Mouse (Mus musculus): ENCODE measurements at regions not wholly inside any gene's neighbourhood (a gene's known extent, or its start where the extent isn't known, plus 50 kb on each side); places are given as distances from the start of the nearest gene placed in this dataset.

DNA sequence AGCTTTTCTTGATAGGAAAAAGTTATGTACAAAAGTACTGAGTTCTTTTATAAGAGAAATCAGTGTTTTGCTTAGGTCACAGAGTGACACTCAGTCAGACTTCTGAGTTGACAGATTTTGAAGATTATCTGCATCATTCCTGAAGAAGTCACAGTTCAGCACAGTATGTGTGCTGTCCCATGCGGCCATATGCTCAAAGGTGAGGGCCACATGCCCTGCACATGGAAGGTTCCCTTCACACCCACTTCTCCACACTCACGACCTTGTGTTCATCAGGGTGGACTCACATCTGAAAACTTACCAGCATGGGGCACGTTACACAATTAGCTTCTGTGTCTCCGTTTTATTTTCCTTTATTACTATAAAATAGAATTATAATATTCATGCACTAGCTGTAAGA, 277.2 kb upstream of the Nt5e start:
- 93% methylated on average over 4 of the region's 4 CpGs for WGBS
- Histone ChIP-seq H3K4me3 (ENCODE audit: control insufficient read depth, insufficient read depth, low read length) (no peak overlapping the region), H3K27me3 (ENCODE audit: control insufficient read depth, insufficient read depth, low read length) (no peaks in the 10 kb centered on the region), H3K36me3 (ENCODE audit: control insufficient read depth, insufficient read depth, low read length) (no peaks in the 10 kb centered on the region), H3K4me1 (replicated peaks; ENCODE audit: control insufficient read depth, insufficient read depth, low read length) (no peaks in the 10 kb centered on the region), H3K27ac (ENCODE audit: control insufficient read depth, insufficient read depth, low read length) (no peak overlapping the region)
- no peak for DNase-seq
- TF ChIP-seq POLR2A (IDR thresholded peaks at IDR 0.05; ENCODE audit: control insufficient read depth, extremely low read depth, insufficient read depth, low read length, poor library complexity): no peak
- no peak for TF ChIP-seq CTCF (IDR thresholded peaks at IDR 0.05; ENCODE audit: borderline replicate concordance, control insufficient read depth, extremely low read depth, insufficient read depth, low read length, poor library complexity)

GRCm38 (mm10) chr9:88058551-88058950, 268.4 kb upstream of the Nt5e start:
- Histone ChIP-seq H3K4me1 (replicated peaks; ENCODE audit: control insufficient read depth, insufficient read depth, low read length) (no peaks in the 10 kb centered on the region), H3K27me3 (ENCODE audit: control insufficient read depth, insufficient read depth, low read length) (no peaks in the 10 kb centered on the region), H3K36me3 (ENCODE audit: control insufficient read depth, insufficient read depth, low read length) (no peaks in the 10 kb centered on the region), H3K27ac (ENCODE audit: control insufficient read depth, insufficient read depth, low read length) (no peak overlapping the region), H3K4me3 (ENCODE audit: control insufficient read depth, insufficient read depth, low read length) (no peak overlapping the region)
- no peak for TF ChIP-seq CTCF (IDR thresholded peaks at IDR 0.05; ENCODE audit: borderline replicate concordance, control insufficient read depth, extremely low read depth, insufficient read depth, low read length, poor library complexity)
- no peak for TF ChIP-seq POLR2A (IDR thresholded peaks at IDR 0.05; ENCODE audit: control insufficient read depth, extremely low read depth, insufficient read depth, low read length, poor library complexity)
- no peak for DNase-seq
- WGBS: 88% methylated on average over 4 of the region's 4 CpGs

DNA sequence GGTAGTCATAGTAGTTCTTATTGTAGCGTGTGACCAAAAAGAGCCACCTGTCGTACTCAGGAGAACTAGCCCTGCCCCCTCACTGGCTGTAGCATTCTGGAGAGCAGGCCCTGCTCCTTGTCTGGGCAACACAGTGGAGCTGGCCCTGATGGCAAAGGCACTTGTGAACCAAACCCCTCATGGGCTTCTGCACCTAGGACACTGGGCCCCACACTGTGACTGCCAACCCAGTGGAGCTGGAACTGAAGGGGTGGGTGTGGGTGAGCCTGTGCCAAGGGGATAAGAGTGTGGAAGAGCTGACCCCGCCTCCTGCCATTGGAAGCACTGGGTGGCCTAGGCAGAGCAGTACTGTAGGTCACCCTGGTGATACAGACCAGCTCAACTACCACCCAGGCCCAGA, 268.0 kb upstream of the Nt5e start:
- no peaks in the 10 kb centered on the region for H3K36me3 ChIP-seq (ENCODE audit: control insufficient read depth, insufficient read depth, low read length)
- WGBS: 85% methylated on average over 3 of the region's 3 CpGs
- no peaks in the 10 kb centered on the region for H3K4me1 ChIP-seq (replicated peaks; ENCODE audit: control insufficient read depth, insufficient read depth, low read length)
- no peak for DNase-seq
- H3K27me3 ChIP-seq (ENCODE audit: control insufficient read depth, insufficient read depth, low read length): no peaks in the 10 kb centered on the region
- TF ChIP-seq POLR2A (IDR thresholded peaks at IDR 0.05; ENCODE audit: control insufficient read depth, extremely low read depth, insufficient read depth, low read length, poor library complexity) (no peak), CTCF (IDR thresholded peaks at IDR 0.05; ENCODE audit: borderline replicate concordance, control insufficient read depth, extremely low read depth, insufficient read depth, low read length, poor library complexity) (no peak)
- H3K27ac ChIP-seq (ENCODE audit: control insufficient read depth, insufficient read depth, low read length): no peak overlapping the region
- H3K4me3 ChIP-seq (ENCODE audit: control insufficient read depth, insufficient read depth, low read length): no peak overlapping the region

DNA sequence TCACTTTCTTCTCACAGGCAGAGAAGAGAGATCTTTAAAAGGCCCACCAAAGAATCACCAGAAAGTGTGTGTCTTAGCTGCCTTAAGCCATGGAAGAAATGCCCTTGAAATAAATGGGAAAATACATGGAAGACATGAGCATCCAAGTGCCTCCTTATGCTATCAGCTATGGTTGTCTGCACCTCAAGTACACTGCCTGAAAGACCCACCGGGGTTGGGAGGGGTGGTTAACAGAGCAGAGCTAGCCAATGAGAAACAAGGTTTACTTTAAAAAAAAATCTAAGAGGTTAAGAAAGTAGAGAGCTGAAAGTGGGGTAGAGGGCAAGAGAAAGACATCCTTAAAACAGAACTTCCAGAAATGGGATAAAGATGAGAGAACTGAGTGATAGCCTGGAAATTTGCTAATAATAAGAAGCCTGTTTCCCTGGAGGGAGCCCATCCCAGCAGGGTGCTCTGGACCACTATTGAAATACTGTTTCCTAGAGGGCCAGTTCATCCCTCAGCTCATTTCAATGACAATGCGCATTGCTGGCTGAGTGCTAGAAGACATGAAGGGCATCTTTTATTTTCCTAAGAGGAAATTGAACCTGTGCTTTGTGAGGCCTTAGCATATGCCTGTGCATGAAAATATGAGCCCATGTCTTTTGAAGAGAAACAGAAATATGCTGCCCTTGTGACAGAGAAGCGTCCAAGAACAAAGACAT, 262.9 kb upstream of the Nt5e start:
- Histone ChIP-seq H3K27ac (ENCODE audit: control insufficient read depth, insufficient read depth, low read length) (no peak overlapping the region), H3K4me3 (ENCODE audit: control insufficient read depth, insufficient read depth, low read length) (no peak overlapping the region), H3K4me1 (replicated peaks; ENCODE audit: control insufficient read depth, insufficient read depth, low read length) (no peaks in the 10 kb centered on the region), H3K27me3 (ENCODE audit: control insufficient read depth, insufficient read depth, low read length) (no peaks in the 10 kb centered on the region), H3K36me3 (ENCODE audit: control insufficient read depth, insufficient read depth, low read length) (no peaks in the 10 kb centered on the region)
- no peak for TF ChIP-seq POLR2A (IDR thresholded peaks at IDR 0.05; ENCODE audit: control insufficient read depth, extremely low read depth, insufficient read depth, low read length, poor library complexity)
- no peak for TF ChIP-seq CTCF (IDR thresholded peaks at IDR 0.05; ENCODE audit: borderline replicate concordance, control insufficient read depth, extremely low read depth, insufficient read depth, low read length, poor library complexity)
- no peak for DNase-seq
- 83% methylated on average over 3 of the region's 3 CpGs for WGBS

DNA sequence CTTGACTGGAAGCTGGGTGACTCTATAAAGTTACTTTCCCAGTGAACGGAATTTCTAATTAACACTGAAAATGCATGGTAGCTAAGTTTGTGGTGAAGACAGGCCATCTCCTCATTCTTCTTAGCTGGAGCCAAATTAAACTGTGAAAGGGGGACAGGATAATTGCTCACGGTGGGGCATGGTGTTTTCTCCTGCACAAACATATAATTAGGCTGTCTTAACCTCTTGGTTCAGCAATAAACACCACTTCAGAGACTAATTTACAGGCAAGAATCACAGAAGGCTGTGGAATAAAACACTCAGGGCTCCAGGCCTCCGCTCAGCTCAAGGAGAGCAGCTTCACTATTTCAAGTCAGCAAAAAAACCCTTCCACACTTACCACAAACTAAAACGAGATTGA, 261.9 kb upstream of the Nt5e start:
- Histone ChIP-seq H3K4me1 (replicated peaks; ENCODE audit: control insufficient read depth, insufficient read depth, low read length) (no peaks in the 10 kb centered on the region), H3K27me3 (ENCODE audit: control insufficient read depth, insufficient read depth, low read length) (no peaks in the 10 kb centered on the region), H3K36me3 (ENCODE audit: control insufficient read depth, insufficient read depth, low read length) (no peaks in the 10 kb centered on the region), H3K27ac (ENCODE audit: control insufficient read depth, insufficient read depth, low read length) (no peak overlapping the region), H3K4me3 (ENCODE audit: control insufficient read depth, insufficient read depth, low read length) (no peak overlapping the region)
- TF ChIP-seq CTCF (IDR thresholded peaks at IDR 0.05; ENCODE audit: borderline replicate concordance, control insufficient read depth, extremely low read depth, insufficient read depth, low read length, poor library complexity) (no peak), POLR2A (IDR thresholded peaks at IDR 0.05; ENCODE audit: control insufficient read depth, extremely low read depth, insufficient read depth, low read length, poor library complexity) (no peak)
- 85% methylated on average over 4 of the region's 4 CpGs for WGBS
- no peak for DNase-seq

GRCm38 (mm10) chr9:88065777-88066176, 261.2 kb upstream of the Nt5e start:
- Histone ChIP-seq H3K27me3 (ENCODE audit: control insufficient read depth, insufficient read depth, low read length) (no peaks in the 10 kb centered on the region), H3K4me1 (replicated peaks; ENCODE audit: control insufficient read depth, insufficient read depth, low read length) (no peaks in the 10 kb centered on the region), H3K36me3 (ENCODE audit: control insufficient read depth, insufficient read depth, low read length) (no peaks in the 10 kb centered on the region), H3K4me3 (ENCODE audit: control insufficient read depth, insufficient read depth, low read length) (no peak overlapping the region), H3K27ac (ENCODE audit: control insufficient read depth, insufficient read depth, low read length) (no peak overlapping the region)
- 83% methylated on average over 7 of the region's 7 CpGs for WGBS
- DNase-seq: no peak
- TF ChIP-seq CTCF (IDR thresholded peaks at IDR 0.05; ENCODE audit: borderline replicate concordance, control insufficient read depth, extremely low read depth, insufficient read depth, low read length, poor library complexity): no peak
- TF ChIP-seq POLR2A (IDR thresholded peaks at IDR 0.05; ENCODE audit: control insufficient read depth, extremely low read depth, insufficient read depth, low read length, poor library complexity): no peak

GRCm38 (mm10) chr9:88068322-88068721, 258.7 kb upstream of the Nt5e start:
- no peak for TF ChIP-seq CTCF (IDR thresholded peaks at IDR 0.05; ENCODE audit: borderline replicate concordance, control insufficient read depth, extremely low read depth, insufficient read depth, low read length, poor library complexity)
- no peak for TF ChIP-seq POLR2A (IDR thresholded peaks at IDR 0.05; ENCODE audit: control insufficient read depth, extremely low read depth, insufficient read depth, low read length, poor library complexity)
- Histone ChIP-seq H3K27ac (ENCODE audit: control insufficient read depth, insufficient read depth, low read length) (no peak overlapping the region), H3K4me1 (replicated peaks; ENCODE audit: control insufficient read depth, insufficient read depth, low read length) (no peaks in the 10 kb centered on the region), H3K27me3 (ENCODE audit: control insufficient read depth, insufficient read depth, low read length) (no peaks in the 10 kb centered on the region), H3K4me3 (ENCODE audit: control insufficient read depth, insufficient read depth, low read length) (no peak overlapping the region), H3K36me3 (ENCODE audit: control insufficient read depth, insufficient read depth, low read length) (no peaks in the 10 kb centered on the region)
- no peak for DNase-seq
- 97% methylated on average over 8 of the region's 8 CpGs for WGBS

Measured in thymus, adult 2 months (tissue).